Mouse (Mus musculus): ENCODE data around the gene Pde3a. TPM values are rescaled to one million over a fixed set of nuclear protein-coding genes. Genes with fewer than 3 reads are reported as not detected.

Gene Pde3a
- polyA plus RNA-seq, 1 experiment from 2014 or later = 4.2 TPM

GRCm38 (mm10) chr6:141380927-141381326 is 131.9 kb downstream of the Pde3a start:
- 12% methylated on average over 12 of the region's 12 CpGs for WGBS
- Histone ChIP-seq H3K27ac (peak overlapping the region; percentile 33; the same call in 1 of the 2 replicates), H3K9ac (no peak overlapping the region), H3K4me1 (peaks cover 28% of the 10 kb centered on the region), H3K36me3 (no peaks in the 10 kb centered on the region), H3K4me2 (replicated peaks) (peak overlapping the region; percentile 50), H3K4me3 (no peak overlapping the region), H3K9me3 (no peaks in the 10 kb centered on the region), H3K27me3 (no peaks in the 10 kb centered on the region)
- ATAC-seq (ENCODE audit: low FRiP score, low read depth) = peak; percentile 41

DNA sequence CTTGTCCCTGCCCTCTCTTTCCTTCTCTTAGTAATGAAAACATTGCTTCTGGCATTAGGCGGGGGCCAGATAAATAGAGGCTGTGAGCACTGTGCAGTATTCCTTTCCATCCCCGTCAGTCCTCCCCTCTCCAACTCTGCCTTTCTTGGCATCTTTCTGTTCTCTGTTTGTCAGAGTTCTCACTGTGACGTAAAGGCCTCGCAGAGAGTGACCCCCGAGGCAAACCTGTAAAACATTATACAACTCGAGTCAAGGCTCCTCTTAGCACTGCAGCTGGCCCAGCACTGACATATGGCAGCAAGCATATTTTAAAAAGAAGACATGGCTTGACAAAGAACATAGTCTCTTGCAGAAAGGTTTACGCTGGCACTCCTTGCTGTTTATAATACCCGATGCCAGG is 132.4 kb downstream of the Pde3a start:
- WGBS = 18% methylated on average over 8 of the region's 8 CpGs

GRCm38 (mm10) chr6:141381881-141382370 is 132.9 kb downstream of the Pde3a start:
- Histone ChIP-seq H3K9ac (no peak overlapping the region), H3K4me3 (no peak overlapping the region), H3K27me3 (no peaks in the 10 kb centered on the region), H3K36me3 (no peaks in the 10 kb centered on the region), H3K4me1 (peaks cover 28% of the 10 kb centered on the region), H3K4me2 (replicated peaks) (peak overlapping the region; percentile 50), H3K27ac (peak overlapping the region; percentile 33; the same call in 1 of the 2 replicates), H3K9me3 (no peaks in the 10 kb centered on the region)
- 84% methylated on average over 4 of the region's 4 CpGs for whole genome bisulfite sequencing
- ATAC-seq (ENCODE audit: low FRiP score, low read depth) = no peak

More for the DNA sequence above, 132.4 kb downstream of the Pde3a start:
- H3K4me3 ChIP-seq = no peak overlapping the region
- peak overlapping the region; percentile 50 for H3K4me2 ChIP-seq (replicated peaks)
- H3K9me3 ChIP-seq = no peaks in the 10 kb centered on the region
- peak; percentile 57; the same call in 1 of the 2 replicates for ATAC-seq (ENCODE audit: low FRiP score, low read depth)
- no peak overlapping the region for H3K9ac ChIP-seq
- H3K36me3 ChIP-seq = no peaks in the 10 kb centered on the region
- peaks cover 28% of the 10 kb centered on the region for H3K4me1 ChIP-seq
- H3K27ac ChIP-seq = peak overlapping the region; percentile 33; the same call in 1 of the 2 replicates
- H3K27me3 ChIP-seq = no peaks in the 10 kb centered on the region

DNA sequence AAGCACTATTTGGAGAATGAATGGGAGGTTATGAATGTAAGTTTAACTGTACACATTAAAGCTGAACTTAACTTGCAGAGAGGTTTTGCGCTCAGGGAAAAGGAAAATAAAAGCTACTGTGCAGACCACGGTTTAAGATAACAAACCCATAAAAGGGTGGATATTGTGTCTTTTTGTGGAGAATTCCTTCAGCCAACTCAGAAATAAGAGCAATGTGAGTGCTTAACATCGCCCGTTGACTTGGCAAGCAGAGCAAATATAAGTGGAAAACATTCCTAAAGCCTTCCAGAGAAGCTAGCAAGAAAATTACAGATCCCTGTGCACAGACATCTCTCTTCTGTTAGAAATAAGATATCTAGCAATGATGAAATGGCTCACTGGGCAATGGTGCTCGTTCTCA is 139.0 kb downstream of the Pde3a start:
- Histone ChIP-seq H3K9me3 (no peaks in the 10 kb centered on the region), H3K4me1 (no peaks in the 10 kb centered on the region; the same call in 1 of the 2 replicates), H3K27me3 (no peaks in the 10 kb centered on the region), H3K4me3 (no peak overlapping the region), H3K9ac (no peak overlapping the region), H3K27ac (no peak overlapping the region), H3K36me3 (no peaks in the 10 kb centered on the region), H3K4me2 (replicated peaks) (no peak overlapping the region)
- no peak for ATAC-seq (ENCODE audit: low FRiP score, low read depth)
- 62% methylated on average over 5 of the region's 5 CpGs for WGBS

GRCm38 (mm10) chr6:141395926-141396325 is 146.9 kb downstream of the Pde3a start:
- no peaks in the 10 kb centered on the region for H3K36me3 ChIP-seq
- H3K4me3 ChIP-seq = no peak overlapping the region
- no peak overlapping the region for H3K4me2 ChIP-seq (replicated peaks)
- H3K9ac ChIP-seq = no peak overlapping the region
- WGBS = 78% methylated on average over 3 of the region's 3 CpGs
- ATAC-seq (ENCODE audit: low FRiP score, low read depth) = no peak
- H3K27me3 ChIP-seq = no peaks in the 10 kb centered on the region
- no peak overlapping the region for H3K27ac ChIP-seq
- H3K9me3 ChIP-seq = no peaks in the 10 kb centered on the region
- H3K4me1 ChIP-seq = no peaks in the 10 kb centered on the region; the same call in 1 of the 2 replicates

GRCm38 (mm10) chr6:141399411-141399810 is 150.3 kb downstream of the Pde3a start:
- no peaks in the 10 kb centered on the region for H3K9me3 ChIP-seq
- no peak overlapping the region for H3K4me2 ChIP-seq (replicated peaks)
- 52% methylated on average over 4 of the region's 4 CpGs for WGBS
- H3K9ac ChIP-seq = no peak overlapping the region
- ATAC-seq (ENCODE audit: low FRiP score, low read depth) = peak; percentile 54; the same call in 1 of the 2 replicates
- no peaks in the 10 kb centered on the region for H3K4me1 ChIP-seq
- no peaks in the 10 kb centered on the region for H3K36me3 ChIP-seq
- H3K4me3 ChIP-seq = no peak overlapping the region
- peak overlapping the region; percentile 40; the same call in 1 of the 2 replicates for H3K27ac ChIP-seq
- H3K27me3 ChIP-seq = no peaks in the 10 kb centered on the region

DNA sequence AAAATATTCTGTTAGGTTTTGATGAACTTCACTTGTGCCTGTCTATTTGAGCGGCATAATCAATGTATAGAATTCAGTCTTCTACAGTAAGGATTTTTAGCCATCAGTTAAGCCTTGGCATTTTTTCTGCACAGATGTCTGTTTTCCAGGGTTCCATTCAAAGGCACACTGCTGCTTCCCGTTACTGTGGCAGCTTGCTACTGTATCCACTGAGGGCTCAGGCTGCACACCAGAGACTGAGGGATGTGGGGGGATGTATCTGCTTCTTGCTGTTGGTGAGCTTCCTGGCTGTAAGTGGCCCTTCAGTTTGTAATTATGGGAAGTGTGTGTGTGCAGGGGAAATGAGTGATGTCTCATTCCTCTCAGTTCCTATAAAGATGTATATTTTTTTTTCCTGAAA is 154.9 kb downstream of the Pde3a start:
- Histone ChIP-seq H3K27me3 (no peaks in the 10 kb centered on the region), H3K4me2 (replicated peaks) (no peak overlapping the region), H3K4me1 (peaks cover 4% of the 10 kb centered on the region; the same call in 1 of the 2 replicates), H3K36me3 (no peaks in the 10 kb centered on the region), H3K9ac (no peak overlapping the region), H3K4me3 (no peak overlapping the region), H3K27ac (no peak overlapping the region), H3K9me3 (no peaks in the 10 kb centered on the region)
- ATAC-seq (ENCODE audit: low FRiP score, low read depth) = no peak
- 54% methylated on average over 2 of the region's 2 CpGs for WGBS

- no peak for ATAC-seq (ENCODE audit: low FRiP score, low read depth)
- Histone ChIP-seq H3K27me3 (no peaks in the 10 kb centered on the region), H3K4me2 (replicated peaks) (no peak overlapping the region), H3K4me3 (no peak overlapping the region), H3K4me1 (peaks cover 4% of the 10 kb centered on the region; the same call in 1 of the 2 replicates), H3K9ac (no peak overlapping the region), H3K27ac (no peak overlapping the region), H3K36me3 (no peaks in the 10 kb centered on the region), H3K9me3 (no peaks in the 10 kb centered on the region)
- WGBS = 75% methylated on average over 7 of the region's 7 CpGs
These were observed 155.6 kb downstream of the Pde3a start for GRCm38 (mm10) chr6:141404649-141405048.

GRCm38 (mm10) chr6:141405496-141405895 is 156.4 kb downstream of the Pde3a start:
- no peaks in the 10 kb centered on the region for H3K27me3 ChIP-seq
- no peak overlapping the region for H3K4me3 ChIP-seq
- H3K27ac ChIP-seq = no peak overlapping the region
- H3K36me3 ChIP-seq = no peaks in the 10 kb centered on the region
- H3K4me2 ChIP-seq (replicated peaks) = no peak overlapping the region
- H3K4me1 ChIP-seq = peaks cover 4% of the 10 kb centered on the region; the same call in 1 of the 2 replicates
- WGBS = 37% methylated on average over 5 of the region's 5 CpGs
- H3K9ac ChIP-seq = no peak overlapping the region
- ATAC-seq (ENCODE audit: low FRiP score, low read depth) = no peak
- H3K9me3 ChIP-seq = no peaks in the 10 kb centered on the region

DNA sequence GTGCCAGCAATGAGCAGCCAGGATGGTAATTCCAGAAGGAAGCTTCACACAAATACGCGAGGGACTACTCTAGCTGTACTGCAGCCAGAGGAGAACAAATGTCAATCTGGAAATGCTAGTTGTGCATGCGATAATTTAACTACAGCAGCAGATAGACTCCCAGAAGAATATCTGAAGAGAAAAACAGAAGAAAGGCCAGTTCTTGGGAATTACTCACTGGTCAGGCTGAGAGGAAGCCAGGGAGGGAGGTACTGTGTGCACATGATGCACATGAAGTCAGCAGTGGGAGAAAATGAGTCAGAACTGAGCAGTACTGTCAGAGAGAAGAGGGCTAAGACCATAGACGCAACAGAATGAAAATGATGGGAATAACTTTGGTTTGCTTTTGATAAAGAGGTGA is 159.7 kb downstream of the Pde3a start:
- H3K9ac ChIP-seq = no peak overlapping the region
- no peaks in the 10 kb centered on the region for H3K27me3 ChIP-seq
- H3K4me3 ChIP-seq = no peak overlapping the region
- WGBS = 79% methylated on average over 4 of the region's 4 CpGs
- H3K36me3 ChIP-seq = no peaks in the 10 kb centered on the region
- no peak overlapping the region for H3K4me2 ChIP-seq (replicated peaks)
- ATAC-seq (ENCODE audit: low FRiP score, low read depth) = no peak
- H3K4me1 ChIP-seq = peaks cover 4% of the 10 kb centered on the region; the same call in 1 of the 2 replicates
- H3K9me3 ChIP-seq = no peaks in the 10 kb centered on the region
- H3K27ac ChIP-seq = no peak overlapping the region

GRCm38 (mm10) chr6:141410836-141411235 is 161.8 kb downstream of the Pde3a start:
- Histone ChIP-seq H3K9me3 (no peaks in the 10 kb centered on the region), H3K4me2 (replicated peaks) (no peak overlapping the region), H3K4me3 (no peak overlapping the region), H3K36me3 (no peaks in the 10 kb centered on the region), H3K27me3 (no peaks in the 10 kb centered on the region), H3K27ac (no peak overlapping the region), H3K4me1 (no peaks in the 10 kb centered on the region; the same call in 1 of the 2 replicates), H3K9ac (no peak overlapping the region)
- no peak for ATAC-seq (ENCODE audit: low FRiP score, low read depth)
- 88% methylated on average over 5 of the region's 5 CpGs for WGBS

- Histone ChIP-seq H3K36me3 (no peaks in the 10 kb centered on the region), H3K4me1 (no peaks in the 10 kb centered on the region), H3K9me3 (no peaks in the 10 kb centered on the region), H3K4me2 (replicated peaks) (no peak overlapping the region), H3K4me3 (no peak overlapping the region), H3K9ac (no peak overlapping the region), H3K27me3 (no peaks in the 10 kb centered on the region), H3K27ac (no peak overlapping the region)
- 79% methylated on average over 6 of the region's 6 CpGs for WGBS
- no peak for ATAC-seq (ENCODE audit: low FRiP score, low read depth)
These were observed 176.0 kb downstream of the Pde3a start for GRCm38 (mm10) chr6:141425114-141425513.

- Histone ChIP-seq H3K9me3 (no peaks in the 10 kb centered on the region), H3K4me1 (no peaks in the 10 kb centered on the region), H3K36me3 (no peaks in the 10 kb centered on the region), H3K4me2 (replicated peaks) (no peak overlapping the region), H3K9ac (no peak overlapping the region), H3K4me3 (no peak overlapping the region), H3K27me3 (no peaks in the 10 kb centered on the region), H3K27ac (no peak overlapping the region)
- WGBS = 78% methylated on average over 4 of the region's 4 CpGs
- ATAC-seq (ENCODE audit: low FRiP score, low read depth) = no peak
These were observed 179.5 kb downstream of the Pde3a start for GRCm38 (mm10) chr6:141428587-141428986.

All from limb, embryonic 13.5 days (tissue).